Mouse (Mus musculus) naive thymus-derived CD4-positive, alpha-beta T cell, adult 5 months (primary cell): Measurements from ENCODE around the gene Irs1. TPM values are rescaled to one million over a fixed set of nuclear protein-coding genes. Genes with fewer than 3 reads are reported as not detected.

Experiments
- polyA plus RNA-seq: library from polyadenylated mRNA; unstranded; fragments of 100-300 nt; shearing (Covaris generic); gene quantifications from one replicate; pipeline ENCODE4 v1.2.1, GENCODE M21; 2017

Gene Irs1
- polyA plus RNA-seq: not detected

GRCm38 (mm10) chr1:82291151-82291797, at the start of gene Irs1:
Gene Irs1, minus strand, starts transcription at chr1:82291416.

GRCm38 (mm10) chr1:82316111-82316745, 25.0 kb upstream of the Irs1 start, which contains the start of gene Rhbdd1:
Gene Rhbdd1, plus strand, starts transcription at chr1:82316452.

GRCm38 (mm10) chr1:82232812-82233211, 58.4 kb downstream of the Irs1 start, which contains the start of gene Gm9747:
Gene Gm9747, plus strand, starts transcription at chr1:82233112.

Other genes starting within 250 kb of the Irs1 start
- gene Gm9747, start 58.3 kb downstream of the Irs1 start, polyA plus RNA-seq: not detected
- 17.3 TPM for gene Rhbdd1, start 25.0 kb upstream of the Irs1 start, polyA plus RNA-seq